Mouse (Mus musculus): ENCODE measurements around the gene Ndufa8. TPM values are rescaled to one million over a fixed set of nuclear protein-coding genes. Genes with fewer than 3 reads are reported as not detected.

Gene Ndufa8
- 37.6 and 42.9 TPM in 2 replicates for polyA plus RNA-seq (2011; ENCODE audit: insufficient read depth, insufficient read length, low replicate concordance, missing spikeins)

DNA sequence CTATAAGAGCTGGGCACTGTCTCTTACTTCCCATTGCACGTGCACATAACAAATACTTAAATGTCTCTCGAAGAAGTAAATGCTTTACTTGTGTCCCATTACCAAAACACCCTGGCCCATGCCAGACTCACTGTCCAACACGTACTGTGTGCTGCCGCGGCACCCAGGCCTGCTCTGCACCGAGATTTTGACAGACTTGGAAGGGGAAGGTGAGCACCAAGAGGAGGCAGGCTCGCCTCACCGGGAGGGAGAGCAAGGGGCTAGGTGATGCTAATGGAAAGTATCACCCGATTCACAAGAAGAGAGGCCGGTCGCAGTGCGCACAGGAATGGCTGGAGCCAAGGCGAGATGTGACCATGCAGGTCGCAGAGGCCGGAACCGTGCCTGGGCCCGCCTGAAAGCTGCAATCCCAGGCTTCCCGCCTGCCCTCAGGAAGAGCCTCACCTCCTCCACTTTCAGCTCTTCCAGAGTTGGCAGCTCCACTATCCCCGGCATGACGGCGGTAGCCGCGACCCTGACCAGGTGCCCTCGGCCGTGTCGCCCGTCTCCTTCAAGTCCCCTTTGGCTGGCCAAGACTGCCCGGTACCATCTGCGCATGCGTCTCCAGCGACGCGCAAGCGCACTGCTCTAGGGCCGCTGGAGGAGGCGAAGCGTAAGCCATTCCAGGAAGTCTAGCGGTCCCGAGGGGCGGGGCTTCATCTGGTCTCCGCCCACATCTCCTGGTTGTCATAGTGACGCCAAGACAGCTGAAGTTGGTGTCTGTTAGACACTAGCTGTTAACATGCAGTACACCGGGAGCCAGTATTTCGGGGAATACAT, at the start of gene Ndufa8, which contains the start of gene Morn5:
Gene Ndufa8, minus strand, starts transcription at position 659 of the 819 bp plus-strand sequence.
Gene Morn5, plus strand, starts transcription at position 711 of the 819 bp plus-strand sequence.
- no peak for TF ChIP-seq CTCF (IDR thresholded peaks at IDR 0.05; ENCODE audit: control insufficient read depth, insufficient read depth, low read length)
- TF ChIP-seq POLR2A (IDR thresholded peaks at IDR 0.05; ENCODE audit: borderline replicate concordance, control insufficient read depth, low read depth, low read length): peak; percentile 92; the same call in 1 of the 2 replicates

DNA sequence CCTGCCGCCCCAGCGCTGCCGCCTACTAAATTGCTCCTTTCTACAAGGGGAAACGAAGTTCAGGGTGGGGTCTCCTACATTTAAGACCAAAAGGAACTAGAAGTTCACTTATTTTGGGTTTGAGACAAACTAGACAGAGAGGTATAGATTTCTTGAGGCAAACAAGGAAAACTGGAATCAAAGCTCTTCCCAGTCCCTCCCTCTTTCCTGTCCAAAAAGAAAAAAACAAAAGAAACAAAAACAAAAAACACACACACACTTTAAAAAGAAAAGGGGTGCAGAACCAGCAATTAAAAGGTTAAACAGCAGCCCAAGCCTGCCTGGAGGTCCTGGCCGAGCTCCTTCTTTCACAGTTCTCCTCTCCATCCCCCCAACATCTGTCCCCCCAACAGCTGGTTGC, 48.8 kb upstream of the Ndufa8 start:
- no peak for TF ChIP-seq POLR2A (IDR thresholded peaks at IDR 0.05; ENCODE audit: borderline replicate concordance, control insufficient read depth, low read depth, low read length)
- TF ChIP-seq CTCF (IDR thresholded peaks at IDR 0.05; ENCODE audit: control insufficient read depth, insufficient read depth, low read length): no peak
- H3K27ac ChIP-seq (ENCODE audit: control insufficient read depth, insufficient read depth, low read depth, low read length, poor library complexity): no peak overlapping the region
- WGBS: 30% methylated on average over 5 of the region's 5 CpGs
- no peak overlapping the region for H3K4me3 ChIP-seq (replicated peaks; ENCODE audit: control insufficient read depth, low read depth, low read length)
- H3K4me1 ChIP-seq (ENCODE audit: control insufficient read depth, insufficient read depth, low read length): no peaks in the 10 kb centered on the region

More for the DNA sequence above, at the start of gene Ndufa8, which contains the start of gene Morn5:
- peak within 1 kb of the TSS; percentile 94 for H3K4me3 ChIP-seq (replicated peaks; ENCODE audit: control insufficient read depth, low read depth, low read length)
- WGBS: under 1% methylated on average over 44 of the region's 44 CpGs
- no peak within 1 kb of the TSS for H3K27ac ChIP-seq (ENCODE audit: control insufficient read depth, insufficient read depth, low read depth, low read length, poor library complexity)
- H3K4me1 ChIP-seq (ENCODE audit: control insufficient read depth, insufficient read depth, low read length): no peaks in the 10 kb centered on the region; the same call in 1 of the 2 replicates

DNA sequence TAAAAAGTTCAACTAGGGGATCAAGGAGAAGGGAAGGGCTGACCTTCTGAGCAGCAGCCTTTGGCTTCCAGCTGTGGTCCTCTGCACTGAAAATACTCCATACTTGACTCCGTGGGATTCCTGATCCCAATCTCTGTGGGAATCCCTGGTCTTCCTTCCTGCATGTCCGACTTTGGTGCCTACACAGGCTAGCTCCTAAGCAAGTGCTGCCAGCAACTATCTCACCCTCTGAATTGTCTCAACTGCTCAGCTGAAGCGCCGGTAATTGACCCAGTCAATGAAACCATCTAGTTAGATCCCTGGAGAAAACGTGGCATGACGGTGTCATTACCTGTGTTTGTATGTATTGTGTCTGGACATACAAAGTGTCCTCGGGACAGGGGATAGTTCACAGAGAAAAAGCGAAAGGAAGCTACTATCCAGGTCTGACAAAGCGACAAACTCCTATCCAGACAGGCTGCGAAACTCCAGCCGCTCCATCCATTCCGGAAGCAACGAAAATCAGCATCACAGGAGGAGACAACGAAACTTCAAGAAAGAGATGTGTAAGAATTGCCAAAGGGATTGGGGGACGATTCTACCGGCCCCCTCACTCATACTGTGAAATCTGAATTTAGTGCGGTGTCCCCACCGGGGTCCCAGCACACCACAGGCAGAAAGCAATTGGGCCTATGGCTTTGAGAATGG, 48.1 kb upstream of the Ndufa8 start:
- TF ChIP-seq POLR2A (IDR thresholded peaks at IDR 0.05; ENCODE audit: borderline replicate concordance, control insufficient read depth, low read depth, low read length) (no peak), CTCF (IDR thresholded peaks at IDR 0.05; ENCODE audit: control insufficient read depth, insufficient read depth, low read length) (no peak)
- Histone ChIP-seq H3K4me1 (ENCODE audit: control insufficient read depth, insufficient read depth, low read length) (no peaks in the 10 kb centered on the region), H3K27ac (ENCODE audit: control insufficient read depth, insufficient read depth, low read depth, low read length, poor library complexity) (no peak overlapping the region), H3K4me3 (replicated peaks; ENCODE audit: control insufficient read depth, low read depth, low read length) (no peak overlapping the region)
- 13% methylated on average over 18 of the region's 18 CpGs for WGBS

DNA sequence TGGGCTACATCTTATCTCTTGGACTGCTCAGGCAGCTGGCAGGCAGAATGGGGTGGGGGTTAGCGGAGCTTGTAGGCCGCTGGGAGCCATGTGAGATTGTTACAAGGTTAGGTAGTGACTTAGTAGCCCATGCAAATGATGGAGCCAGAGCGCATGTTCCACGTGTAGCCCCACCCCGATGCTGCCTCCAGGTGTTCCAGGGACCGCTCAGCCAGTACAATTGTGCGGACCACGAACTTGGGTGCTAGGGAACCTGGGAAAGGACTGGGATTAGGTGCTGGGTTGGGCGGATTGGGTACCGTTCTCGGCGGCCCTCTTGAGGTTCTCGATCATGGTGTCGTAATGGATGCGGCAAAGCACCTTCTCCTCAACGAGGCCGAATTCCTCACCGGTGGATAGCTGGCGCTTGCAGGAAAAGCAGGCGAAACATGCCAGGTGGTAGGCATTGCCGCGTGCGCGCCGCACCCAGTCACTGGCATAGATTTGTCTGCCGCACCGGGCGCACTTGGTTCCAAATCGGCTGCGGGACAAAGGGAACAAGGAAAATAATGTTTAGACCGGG, 44.8 kb upstream of the Ndufa8 start:
- no peak overlapping the region for H3K4me3 ChIP-seq (replicated peaks; ENCODE audit: control insufficient read depth, low read depth, low read length)
- no peak for TF ChIP-seq CTCF (IDR thresholded peaks at IDR 0.05; ENCODE audit: control insufficient read depth, insufficient read depth, low read length)
- TF ChIP-seq POLR2A (IDR thresholded peaks at IDR 0.05; ENCODE audit: borderline replicate concordance, control insufficient read depth, low read depth, low read length): no peak
- no peak overlapping the region for H3K27ac ChIP-seq (ENCODE audit: control insufficient read depth, insufficient read depth, low read depth, low read length, poor library complexity)
- 7% methylated on average over 31 of the region's 31 CpGs for WGBS
- no peaks in the 10 kb centered on the region for H3K4me1 ChIP-seq (ENCODE audit: control insufficient read depth, insufficient read depth, low read length)

DNA sequence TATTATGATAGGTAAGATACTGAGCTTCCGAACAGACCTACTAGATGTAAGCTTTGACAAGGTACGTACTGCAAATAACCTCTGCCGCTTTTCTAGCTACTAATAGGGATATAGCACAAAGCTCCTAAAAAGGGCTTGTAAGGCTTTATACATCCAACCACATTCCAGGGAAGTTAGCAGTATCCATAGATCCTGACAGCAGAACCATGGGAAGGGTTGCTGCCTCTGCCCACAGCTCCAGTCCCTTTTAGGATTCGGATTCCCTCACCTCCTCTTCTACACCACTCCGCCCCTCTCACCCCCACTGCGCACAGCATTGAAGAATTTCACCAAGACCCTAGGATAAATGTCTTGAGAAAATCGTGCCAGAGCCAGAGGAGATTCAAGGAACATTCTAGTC, 44.1 kb upstream of the Ndufa8 start:
- Histone ChIP-seq H3K4me3 (replicated peaks; ENCODE audit: control insufficient read depth, low read depth, low read length) (no peak overlapping the region), H3K27ac (ENCODE audit: control insufficient read depth, insufficient read depth, low read depth, low read length, poor library complexity) (no peak overlapping the region), H3K4me1 (ENCODE audit: control insufficient read depth, insufficient read depth, low read length) (no peaks in the 10 kb centered on the region)
- 47% methylated on average over 7 of the region's 7 CpGs for WGBS
- no peak for TF ChIP-seq CTCF (IDR thresholded peaks at IDR 0.05; ENCODE audit: control insufficient read depth, insufficient read depth, low read length)
- no peak for TF ChIP-seq POLR2A (IDR thresholded peaks at IDR 0.05; ENCODE audit: borderline replicate concordance, control insufficient read depth, low read depth, low read length)

DNA sequence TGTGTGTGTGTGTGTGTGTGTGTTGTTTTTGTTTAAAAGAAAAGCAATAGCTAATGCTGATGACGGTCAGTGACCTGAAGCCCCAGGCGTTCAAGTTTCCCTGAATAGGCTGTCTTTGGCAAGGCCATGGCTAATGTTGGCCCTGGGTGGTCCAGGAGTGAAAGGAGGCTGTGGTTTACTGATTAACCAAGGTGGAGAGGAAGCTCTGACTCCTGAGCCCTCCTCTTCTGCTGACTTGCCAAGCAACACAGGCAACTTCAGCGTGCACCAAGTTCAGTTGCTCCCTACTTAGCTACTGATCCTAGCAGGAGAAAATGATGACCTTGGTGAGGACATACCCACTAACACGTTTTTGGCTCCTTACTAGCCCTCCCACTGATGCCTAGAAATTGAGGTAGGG, 43.5 kb upstream of the Ndufa8 start:
- Histone ChIP-seq H3K4me1 (ENCODE audit: control insufficient read depth, insufficient read depth, low read length) (no peaks in the 10 kb centered on the region), H3K4me3 (replicated peaks; ENCODE audit: control insufficient read depth, low read depth, low read length) (no peak overlapping the region), H3K27ac (ENCODE audit: control insufficient read depth, insufficient read depth, low read depth, low read length, poor library complexity) (no peak overlapping the region)
- TF ChIP-seq POLR2A (IDR thresholded peaks at IDR 0.05; ENCODE audit: borderline replicate concordance, control insufficient read depth, low read depth, low read length) (no peak), CTCF (IDR thresholded peaks at IDR 0.05; ENCODE audit: control insufficient read depth, insufficient read depth, low read length) (no peak)
- WGBS: 12% methylated on average over 4 of the region's 4 CpGs

DNA sequence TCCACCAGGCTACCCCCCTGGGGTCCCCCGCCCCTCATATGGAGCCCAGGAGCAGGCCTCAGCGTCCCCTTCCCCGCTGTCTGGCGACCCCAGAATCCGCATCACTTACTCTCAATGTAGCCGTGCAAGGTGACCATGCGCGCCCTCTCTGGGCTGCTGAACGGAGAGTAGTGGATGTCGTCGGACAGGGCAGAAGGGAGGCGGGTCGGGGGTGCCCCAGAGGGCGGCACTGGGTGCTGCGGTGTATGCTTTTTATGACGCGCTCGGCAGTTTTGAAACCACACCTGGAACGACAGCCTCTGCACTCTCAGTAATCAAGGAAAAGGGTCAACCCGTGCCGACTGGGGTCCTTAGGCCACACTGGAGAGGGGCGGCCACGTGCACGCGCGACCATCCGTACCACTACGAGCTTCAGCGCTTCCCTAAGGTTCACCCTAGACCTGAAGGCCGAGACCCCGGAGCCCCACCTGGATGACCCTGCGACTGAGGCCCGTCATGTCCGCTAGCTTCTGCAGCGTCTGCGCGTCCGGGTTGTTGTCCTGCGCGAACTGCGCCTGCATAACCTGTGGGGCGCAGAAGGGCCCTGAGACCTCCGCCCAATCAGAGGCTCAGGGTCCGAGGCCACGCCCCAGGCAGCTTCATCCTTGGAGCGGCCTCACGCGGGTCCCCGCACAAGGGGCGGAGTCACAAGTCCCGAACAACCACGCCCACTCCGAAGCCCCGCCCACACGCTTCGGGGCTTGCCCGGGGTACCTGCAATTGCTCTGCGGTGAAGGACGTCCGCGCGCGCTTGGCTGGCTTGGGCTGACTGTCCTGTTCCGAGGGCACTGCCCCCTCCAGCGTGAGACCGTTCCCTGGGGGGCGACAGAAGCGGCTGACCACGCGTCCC, 41.9 kb upstream of the Ndufa8 start:
- Histone ChIP-seq H3K4me1 (ENCODE audit: control insufficient read depth, insufficient read depth, low read length) (no peaks in the 10 kb centered on the region), H3K27ac (ENCODE audit: control insufficient read depth, insufficient read depth, low read depth, low read length, poor library complexity) (no peak overlapping the region), H3K4me3 (replicated peaks; ENCODE audit: control insufficient read depth, low read depth, low read length) (no peak overlapping the region)
- 3% methylated on average over 70 of the region's 70 CpGs for WGBS
- TF ChIP-seq CTCF (IDR thresholded peaks at IDR 0.05; ENCODE audit: control insufficient read depth, insufficient read depth, low read length) (no peak), POLR2A (IDR thresholded peaks at IDR 0.05; ENCODE audit: borderline replicate concordance, control insufficient read depth, low read depth, low read length) (no peak)

Measured in bone marrow, adult 2 months (tissue).